Mouse (Mus musculus): ENCODE data around the gene C1qa. TPM values are rescaled to one million over a fixed set of nuclear protein-coding genes. Genes with fewer than 3 reads are reported as not detected.

The C1qa gene
- polyA plus RNA-seq, 1 experiment from 2014 or later: 26.2 TPM

- no peak within 1 kb of the TSS for H3K4me2 ChIP-seq
- no peak within 1 kb of the TSS for H3K27ac ChIP-seq (ENCODE audit: low read depth)
- H3K9me3 ChIP-seq (ENCODE audit: low read depth, low read length): no peaks in the 10 kb centered on the region
- 45% methylated on average over 5 of the region's 5 CpGs for WGBS
- H3K4me1 ChIP-seq (ENCODE audit: insufficient read depth): no peaks in the 10 kb centered on the region
- no peak within 1 kb of the TSS for H3K4me3 ChIP-seq (ENCODE audit: low read depth, low read length)
- no peak for ATAC-seq (ENCODE audit: insufficient read depth)
- no peak for DNase-seq
- H3K9ac ChIP-seq: no peak within 1 kb of the TSS
- peaks cover 51% of the 10 kb centered on the region for H3K27me3 ChIP-seq (ENCODE audit: insufficient read depth, low read length)
- TF ChIP-seq CTCF (IDR thresholded peaks at IDR 0.05; ENCODE audit: low read depth): no peak
- no peaks in the 10 kb centered on the region for H3K36me3 ChIP-seq (ENCODE audit: insufficient read depth)
Measured at GRCm38 (mm10) chr4:136892811-136893210, 5.8 kb downstream of the C1qa start, which contains the start of gene C1qc. C1qc (minus strand) TSS chr4:136893065.

- no peak for DNase-seq
- H3K4me1 ChIP-seq (ENCODE audit: insufficient read depth): no peaks in the 10 kb centered on the region
- peaks cover 47% of the 10 kb centered on the region for H3K27me3 ChIP-seq (ENCODE audit: insufficient read depth, low read length)
- TF ChIP-seq CTCF (IDR thresholded peaks at IDR 0.05; ENCODE audit: low read depth): no peak
- WGBS: 46% methylated on average over 7 of the region's 7 CpGs
- H3K27ac ChIP-seq (ENCODE audit: low read depth): no peak overlapping the region
- ATAC-seq (ENCODE audit: insufficient read depth): no peak
- H3K4me3 ChIP-seq (ENCODE audit: low read depth, low read length): no peak overlapping the region
- H3K4me2 ChIP-seq: no peak overlapping the region
- H3K9ac ChIP-seq: no peak overlapping the region
- no peaks in the 10 kb centered on the region for H3K36me3 ChIP-seq (ENCODE audit: insufficient read depth)
- H3K9me3 ChIP-seq (ENCODE audit: low read depth, low read length): no peaks in the 10 kb centered on the region
Measured at GRCm38 (mm10) chr4:136892371-136892770, 6.2 kb downstream of the C1qa start.

- H3K9ac ChIP-seq: no peak overlapping the region
- WGBS: 74% methylated on average over 4 of the region's 4 CpGs
- no peaks in the 10 kb centered on the region for H3K9me3 ChIP-seq (ENCODE audit: low read depth, low read length)
- H3K4me2 ChIP-seq: no peak overlapping the region
- no peak overlapping the region for H3K4me3 ChIP-seq (ENCODE audit: low read depth, low read length)
- H3K27me3 ChIP-seq (ENCODE audit: insufficient read depth, low read length): peaks cover 34% of the 10 kb centered on the region
- no peak overlapping the region for H3K27ac ChIP-seq (ENCODE audit: low read depth)
- no peaks in the 10 kb centered on the region for H3K36me3 ChIP-seq (ENCODE audit: insufficient read depth)
- ATAC-seq (ENCODE audit: insufficient read depth) (no peak), DNase-seq (no peak)
- no peaks in the 10 kb centered on the region for H3K4me1 ChIP-seq (ENCODE audit: insufficient read depth)
- TF ChIP-seq CTCF (IDR thresholded peaks at IDR 0.05; ENCODE audit: low read depth): no peak
Measured at GRCm38 (mm10) chr4:136891115-136891514, 7.5 kb downstream of the C1qa start.

GRCm38 (mm10) chr4:136889981-136890380, 8.6 kb downstream of the C1qa start:
- H3K4me3 ChIP-seq (ENCODE audit: low read depth, low read length): no peak overlapping the region
- peaks cover 25% of the 10 kb centered on the region for H3K27me3 ChIP-seq (ENCODE audit: insufficient read depth, low read length)
- 74% methylated on average over 15 of the region's 15 CpGs for WGBS
- TF ChIP-seq CTCF (IDR thresholded peaks at IDR 0.05; ENCODE audit: low read depth): no peak
- H3K36me3 ChIP-seq (ENCODE audit: insufficient read depth): no peaks in the 10 kb centered on the region
- H3K9ac ChIP-seq: no peak overlapping the region
- no peak overlapping the region for H3K4me2 ChIP-seq
- H3K9me3 ChIP-seq (ENCODE audit: low read depth, low read length): no peaks in the 10 kb centered on the region
- ATAC-seq (ENCODE audit: insufficient read depth): no peak
- H3K27ac ChIP-seq (ENCODE audit: low read depth): no peak overlapping the region
- no peaks in the 10 kb centered on the region for H3K4me1 ChIP-seq (ENCODE audit: insufficient read depth)
- no peak for DNase-seq

- Histone ChIP-seq H3K4me3 (ENCODE audit: low read depth, low read length) (no peak overlapping the region), H3K4me2 (no peak overlapping the region), H3K27me3 (ENCODE audit: insufficient read depth, low read length) (peaks cover 19% of the 10 kb centered on the region), H3K9me3 (ENCODE audit: low read depth, low read length) (no peaks in the 10 kb centered on the region), H3K36me3 (ENCODE audit: insufficient read depth) (no peaks in the 10 kb centered on the region), H3K9ac (no peak overlapping the region), H3K27ac (ENCODE audit: low read depth) (no peak overlapping the region), H3K4me1 (ENCODE audit: insufficient read depth) (no peaks in the 10 kb centered on the region)
- WGBS: 59% methylated on average over 5 of the region's 5 CpGs
- no peak for ATAC-seq (ENCODE audit: insufficient read depth)
- DNase-seq: no peak
- no peak for TF ChIP-seq CTCF (IDR thresholded peaks at IDR 0.05; ENCODE audit: low read depth)
Measured at GRCm38 (mm10) chr4:136887714-136888113, 10.9 kb downstream of the C1qa start.

- H3K9me3 ChIP-seq (ENCODE audit: low read depth, low read length): no peaks in the 10 kb centered on the region
- no peak within 1 kb of the TSS for H3K4me2 ChIP-seq
- no peak for TF ChIP-seq CTCF (IDR thresholded peaks at IDR 0.05; ENCODE audit: low read depth)
- no peak for ATAC-seq (ENCODE audit: insufficient read depth)
- no peak for DNase-seq
- no peak within 1 kb of the TSS for H3K4me3 ChIP-seq (ENCODE audit: low read depth, low read length)
- H3K27ac ChIP-seq (ENCODE audit: low read depth): no peak within 1 kb of the TSS
- no peaks in the 10 kb centered on the region for H3K4me1 ChIP-seq (ENCODE audit: insufficient read depth)
- no peak within 1 kb of the TSS for H3K9ac ChIP-seq
- peaks cover 8% of the 10 kb centered on the region for H3K27me3 ChIP-seq (ENCODE audit: insufficient read depth, low read length)
- H3K36me3 ChIP-seq (ENCODE audit: insufficient read depth): no peaks in the 10 kb centered on the region
- 62% methylated on average over 7 of the region's 7 CpGs for WGBS
Measured at GRCm38 (mm10) chr4:136886101-136886500, 12.5 kb downstream of the C1qa start, which contains the start of gene C1qb. C1qb (minus strand) TSS chr4:136886187.

GRCm38 (mm10) chr4:136878601-136879000, 20.0 kb downstream of the C1qa start:
- Histone ChIP-seq H3K4me2 (no peak overlapping the region), H3K9ac (no peak overlapping the region), H3K4me1 (ENCODE audit: insufficient read depth) (no peaks in the 10 kb centered on the region), H3K9me3 (ENCODE audit: low read depth, low read length) (no peaks in the 10 kb centered on the region), H3K4me3 (ENCODE audit: low read depth, low read length) (no peak overlapping the region), H3K27me3 (ENCODE audit: insufficient read depth, low read length) (peaks cover 1% of the 10 kb centered on the region), H3K27ac (ENCODE audit: low read depth) (no peak overlapping the region), H3K36me3 (ENCODE audit: insufficient read depth) (no peaks in the 10 kb centered on the region)
- TF ChIP-seq CTCF (IDR thresholded peaks at IDR 0.05; ENCODE audit: low read depth): peak; percentile 52
- peak; percentile 68 for DNase-seq
- no peak for ATAC-seq (ENCODE audit: insufficient read depth)
- WGBS: 22% methylated on average over 5 of the region's 5 CpGs

GRCm38 (mm10) chr4:136878171-136878570, 20.4 kb downstream of the C1qa start:
- no peaks in the 10 kb centered on the region for H3K36me3 ChIP-seq (ENCODE audit: insufficient read depth)
- no peak for DNase-seq

More at GRCm38 (mm10) chr4:136878171-136878570, 20.4 kb downstream of the C1qa start:
- ATAC-seq (ENCODE audit: insufficient read depth): 0 out of 2 replicates have a peak, but pooled peaks have one; percentile 24
- H3K9ac ChIP-seq: no peak overlapping the region
- no peaks in the 10 kb centered on the region for H3K9me3 ChIP-seq (ENCODE audit: low read depth, low read length)
- 32% methylated on average over 8 of the region's 8 CpGs for WGBS
- H3K4me1 ChIP-seq (ENCODE audit: insufficient read depth): no peaks in the 10 kb centered on the region
- no peak overlapping the region for H3K4me3 ChIP-seq (ENCODE audit: low read depth, low read length)
- no peak overlapping the region for H3K27ac ChIP-seq (ENCODE audit: low read depth)
- H3K4me2 ChIP-seq: no peak overlapping the region
- H3K27me3 ChIP-seq (ENCODE audit: insufficient read depth, low read length): no peaks in the 10 kb centered on the region; the same call in 1 of the 2 replicates
- TF ChIP-seq CTCF (IDR thresholded peaks at IDR 0.05; ENCODE audit: low read depth): no peak
